Mouse (Mus musculus): ENCODE measurements around the gene Cuta. TPM values are rescaled to one million over a fixed set of nuclear protein-coding genes. Genes with fewer than 3 reads are reported as not detected.
"Not testable (repeated sequence)": the region's sequence is repeated elsewhere in the genome, so short reads cannot be mapped to it uniquely, and the experiment has no call there.

The Cuta gene
- 151 and 153 TPM in 2 replicates for polyA plus RNA-seq (2016; fragmentation: Nextera tagmentation; extraction: Ambion mirVana)

DNA sequence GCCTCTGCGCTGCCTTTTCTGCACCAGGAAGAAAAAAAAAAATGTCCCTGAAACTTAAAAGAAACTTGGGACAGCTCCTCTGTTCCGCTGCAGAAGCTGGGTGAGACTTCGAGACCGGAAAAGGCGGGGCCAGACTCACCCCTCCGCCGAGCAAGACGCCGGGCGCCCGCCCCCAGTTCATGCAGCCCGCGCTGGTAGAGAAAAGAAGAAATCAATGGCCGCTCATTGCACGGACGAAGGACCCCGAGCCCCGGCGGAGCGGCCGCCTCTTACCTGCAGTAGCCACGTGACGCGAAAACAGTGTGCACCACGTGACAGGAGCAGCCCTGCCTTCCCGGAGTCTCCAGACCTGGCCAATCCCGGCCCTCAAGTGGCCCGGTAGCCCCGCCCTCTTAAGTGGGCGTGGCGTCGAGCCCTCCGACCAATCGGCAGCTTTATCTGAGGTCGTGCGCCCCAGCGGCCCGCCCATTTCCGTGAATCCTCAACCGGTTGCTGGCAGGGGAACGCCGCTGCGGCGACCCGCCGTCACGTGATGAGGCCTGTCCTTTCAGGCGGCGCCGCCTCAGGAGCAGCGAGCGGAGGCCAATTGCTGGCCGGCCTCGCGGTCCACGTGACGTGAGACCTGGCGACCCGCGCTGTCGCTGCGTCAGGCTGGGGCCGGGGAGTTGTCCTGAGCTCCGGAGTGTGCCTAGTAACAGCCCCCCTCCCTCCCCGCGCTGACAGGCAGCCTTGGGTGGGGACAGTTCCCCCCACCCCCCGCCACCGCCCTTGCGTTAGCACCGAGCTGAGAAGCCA lies at the start of gene Cuta:
Gene Cuta (minus strand): TSS at position 392 of the 795 bp plus-strand sequence.
- Histone ChIP-seq H3K9ac (peak within 1 kb of the TSS; percentile 78), H3K4me1 (peaks cover 47% of the 10 kb centered on the region), H3K27me3 (replicated peaks) (no peaks in the 10 kb centered on the region), H3K36me3 (peaks cover 28% of the 10 kb centered on the region), H3K4me2 (replicated peaks) (peak within 1 kb of the TSS; percentile 96), H3K4me3 (peak within 1 kb of the TSS; percentile 47), H3K27ac (peak within 1 kb of the TSS; percentile 93), H3K9me3 (no peaks in the 10 kb centered on the region)
- WGBS: under 1% methylated on average over 70 of the region's 70 CpGs
- ATAC-seq (ENCODE audit: low FRiP score, low read depth): peak; percentile 92

DNA sequence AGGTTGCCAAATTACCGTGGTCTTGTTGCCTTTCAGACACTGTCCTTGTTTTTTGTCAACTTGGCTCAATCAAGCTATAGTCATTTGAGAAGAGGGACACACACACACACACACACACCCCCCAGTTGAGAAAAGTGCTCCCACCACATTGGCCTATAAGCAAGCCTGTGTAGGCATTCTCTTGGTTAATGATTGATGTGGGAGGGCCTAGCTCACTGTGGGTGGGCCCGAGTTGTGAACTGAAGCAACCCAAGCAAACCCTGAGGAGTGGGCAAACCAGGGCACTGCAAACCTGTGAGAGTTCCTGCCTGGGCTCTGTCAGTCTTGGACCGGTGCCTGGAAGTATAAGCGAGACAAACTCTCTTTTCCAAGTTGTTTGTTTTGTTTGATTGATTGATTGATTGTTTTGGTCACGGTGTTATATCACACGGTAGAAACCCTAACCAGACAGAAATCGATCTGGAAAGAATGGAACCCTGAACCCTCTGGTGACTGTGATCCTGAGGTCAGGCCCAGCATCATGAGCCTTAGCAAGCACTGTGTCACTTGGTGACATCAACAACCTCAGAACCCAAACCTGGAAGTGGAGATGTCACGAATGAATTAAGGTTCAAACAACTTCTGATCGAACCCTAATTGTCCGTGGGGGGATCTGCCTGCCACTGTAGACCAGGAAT lies 46.3 kb upstream of the Cuta start:
- Histone ChIP-seq H3K4me3 (no peak overlapping the region), H3K4me1 (no peaks in the 10 kb centered on the region), H3K27ac (no peak overlapping the region), H3K9me3 (no peaks in the 10 kb centered on the region), H3K9ac (no peak overlapping the region), H3K27me3 (replicated peaks) (no peaks in the 10 kb centered on the region), H3K4me2 (replicated peaks) (no peak overlapping the region), H3K36me3 (no peaks in the 10 kb centered on the region)
- no peak for ATAC-seq (ENCODE audit: low FRiP score, low read depth)
- 78% methylated on average over 10 of the region's 10 CpGs for WGBS

DNA sequence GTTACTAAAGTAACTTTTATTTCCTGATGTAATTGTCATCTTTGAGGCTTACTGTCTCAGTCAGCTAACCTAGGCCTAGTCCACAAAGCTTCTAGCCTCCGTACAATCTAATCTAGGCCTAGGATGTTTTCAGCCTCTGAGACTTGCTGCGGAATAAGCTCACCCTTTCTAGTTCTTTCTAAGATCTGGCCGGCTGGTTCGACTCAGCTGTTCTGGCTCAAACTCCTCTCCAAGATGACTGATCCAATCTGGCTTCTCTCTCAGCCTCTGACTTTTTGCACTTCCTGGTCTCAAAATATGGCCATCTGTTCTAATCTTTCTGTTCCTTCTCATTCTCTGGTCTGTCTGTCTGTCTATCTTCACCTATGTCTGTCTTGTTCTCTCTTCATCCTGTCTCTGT lies 44.0 kb upstream of the Cuta start:
- Histone ChIP-seq H3K4me1 (no peaks in the 10 kb centered on the region), H3K27me3 (replicated peaks) (no peaks in the 10 kb centered on the region), H3K9ac (no peak overlapping the region), H3K9me3 (no peaks in the 10 kb centered on the region), H3K36me3 (peaks cover 22% of the 10 kb centered on the region), H3K4me3 (no peak overlapping the region), H3K4me2 (replicated peaks) (no peak overlapping the region), H3K27ac (no peak overlapping the region)
- no peak for ATAC-seq (ENCODE audit: low FRiP score, low read depth)
- 98% methylated on average over 4 of the region's 4 CpGs for WGBS

DNA sequence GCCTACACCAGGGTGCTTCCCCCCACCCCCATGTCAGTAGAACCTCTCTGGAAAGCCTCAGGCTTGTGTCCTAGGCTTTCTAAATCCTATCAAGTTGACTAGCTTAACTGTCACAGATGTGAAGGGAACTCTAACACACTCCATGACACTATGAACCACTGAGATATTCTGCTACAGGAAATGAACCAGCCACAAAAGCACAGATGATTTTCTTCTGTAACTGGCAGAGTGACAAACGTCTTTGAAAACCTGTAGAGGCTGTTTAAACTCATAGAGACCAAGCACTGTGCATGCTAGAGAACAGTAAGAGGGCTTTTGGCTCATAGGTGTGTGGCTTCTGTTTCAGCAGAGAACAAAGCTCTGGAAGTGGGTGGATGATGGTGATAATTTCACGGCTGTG lies 41.7 kb upstream of the Cuta start:
- H3K4me2 ChIP-seq (replicated peaks): no peak overlapping the region
- no peak overlapping the region for H3K27ac ChIP-seq
- no peak overlapping the region for H3K4me3 ChIP-seq
- ATAC-seq (ENCODE audit: low FRiP score, low read depth): no peak
- 85% methylated on average over 2 of the region's 2 CpGs for WGBS
- H3K9me3 ChIP-seq: no peaks in the 10 kb centered on the region
- no peaks in the 10 kb centered on the region for H3K27me3 ChIP-seq (replicated peaks)
- H3K4me1 ChIP-seq: peaks cover 6% of the 10 kb centered on the region
- no peak overlapping the region for H3K9ac ChIP-seq
- H3K36me3 ChIP-seq: peaks cover 41% of the 10 kb centered on the region

DNA sequence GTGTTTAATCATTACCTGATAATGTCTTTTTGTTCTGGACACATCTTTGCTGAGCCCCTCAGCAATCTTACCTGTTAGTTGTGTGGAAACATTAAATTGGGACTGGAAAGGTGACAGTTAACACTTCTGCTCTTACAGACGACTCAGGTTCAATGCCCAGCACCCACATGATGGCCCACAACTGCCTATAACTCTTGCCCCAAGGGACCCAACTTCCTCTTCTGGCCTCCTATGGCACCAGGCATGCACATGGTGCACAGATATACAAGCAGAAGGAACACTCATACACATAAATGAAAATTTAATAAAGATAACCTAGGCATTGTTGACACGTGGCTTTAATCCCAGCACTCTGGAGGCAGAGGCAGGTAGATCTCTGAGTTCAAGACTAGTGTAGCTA lies 40.1 kb upstream of the Cuta start:
- Histone ChIP-seq H3K36me3 (peaks cover 57% of the 10 kb centered on the region), H3K4me3 (no peak overlapping the region), H3K9me3 (no peaks in the 10 kb centered on the region), H3K27me3 (replicated peaks) (no peaks in the 10 kb centered on the region), H3K27ac (no peak overlapping the region), H3K4me1 (peaks cover 19% of the 10 kb centered on the region), H3K9ac (no peak overlapping the region), H3K4me2 (replicated peaks) (no peak overlapping the region)
- WGBS: 89% methylated on average over 2 of the region's 2 CpGs
- no peak for ATAC-seq (ENCODE audit: low FRiP score, low read depth)

DNA sequence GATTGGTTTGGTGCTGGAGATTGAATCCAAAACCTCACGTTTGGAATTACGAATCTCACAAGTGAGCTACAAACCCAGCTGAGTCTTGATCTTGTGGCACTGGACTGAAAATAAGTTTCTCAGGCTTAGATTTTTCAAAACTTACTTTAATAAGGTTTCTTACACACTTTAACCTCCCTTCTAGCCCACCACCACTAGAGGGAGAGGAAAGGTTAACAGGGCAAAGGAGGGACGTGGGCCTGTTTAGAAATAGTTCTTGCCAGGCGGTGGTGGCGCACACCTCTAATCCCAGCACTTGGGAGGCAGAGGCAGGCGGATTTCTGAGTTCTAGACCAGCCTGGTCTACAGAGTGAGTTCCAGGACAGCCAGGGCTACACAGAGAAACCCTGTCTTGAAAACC lies 38.0 kb upstream of the Cuta start:
- WGBS: 94% methylated on average over 6 of the region's 6 CpGs
- Histone ChIP-seq H3K4me1 (peaks cover 33% of the 10 kb centered on the region), H3K36me3 (peaks cover 57% of the 10 kb centered on the region)
- not testable (repeated sequence) for H3K9me3 ChIP-seq; ATAC-seq (ENCODE audit: low FRiP score, low read depth); H3K27ac ChIP-seq; H3K4me3 ChIP-seq; H3K9ac ChIP-seq; H3K27me3 ChIP-seq (replicated peaks); H3K4me2 ChIP-seq (replicated peaks)

DNA sequence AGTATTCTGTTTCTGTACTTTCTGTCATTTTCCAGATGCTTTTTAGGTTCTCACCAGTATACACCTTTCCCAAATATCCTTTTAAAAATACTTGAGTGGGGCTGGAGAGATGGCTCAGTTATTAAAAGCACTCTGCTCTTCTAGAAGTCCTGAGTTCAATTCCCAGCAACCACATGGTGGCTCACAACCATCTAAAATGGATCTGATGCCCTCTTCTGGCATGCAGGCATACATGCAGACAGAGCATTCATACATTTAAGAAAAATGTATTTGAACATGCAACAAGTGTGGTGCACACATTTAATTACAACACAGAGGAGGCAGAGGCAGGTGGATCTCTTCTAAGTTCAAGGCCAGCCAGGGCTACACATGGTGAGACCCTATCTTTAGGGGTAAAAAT lies 36.0 kb upstream of the Cuta start:
- H3K36me3 ChIP-seq: peaks cover 60% of the 10 kb centered on the region
- H3K9me3 ChIP-seq: no peaks in the 10 kb centered on the region
- H3K4me2 ChIP-seq (replicated peaks): no peak overlapping the region
- H3K27me3 ChIP-seq (replicated peaks): no peaks in the 10 kb centered on the region
- no peak overlapping the region for H3K4me3 ChIP-seq
- H3K27ac ChIP-seq: no peak overlapping the region
- no peak for ATAC-seq (ENCODE audit: low FRiP score, low read depth)
- no peak overlapping the region for H3K9ac ChIP-seq
- peaks cover 48% of the 10 kb centered on the region for H3K4me1 ChIP-seq

DNA sequence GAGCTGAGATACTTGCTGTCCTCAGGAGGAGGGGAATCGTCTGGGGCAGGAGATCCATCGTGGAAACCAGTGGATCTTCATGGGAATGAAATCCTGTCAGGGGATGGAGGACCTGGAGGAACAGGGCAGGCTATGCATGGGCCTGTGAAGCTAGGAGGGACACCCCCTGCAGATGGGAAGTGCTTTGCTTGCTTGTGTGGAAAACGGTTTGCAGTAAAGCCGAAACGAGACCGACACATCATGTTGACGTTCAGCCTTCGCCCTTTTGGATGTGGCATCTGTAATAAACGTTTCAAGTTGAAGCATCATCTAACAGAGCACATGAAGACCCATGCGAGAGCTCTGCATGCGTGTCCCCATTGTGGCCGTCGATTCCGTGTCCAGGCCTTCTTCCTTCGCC lies 35.2 kb upstream of the Cuta start:
- H3K4me1 ChIP-seq: peaks cover 48% of the 10 kb centered on the region
- no peak for ATAC-seq (ENCODE audit: low FRiP score, low read depth)
- peak overlapping the region; percentile 97; the same call in 1 of the 2 replicates for H3K4me2 ChIP-seq (replicated peaks)
- H3K27me3 ChIP-seq (replicated peaks): no peaks in the 10 kb centered on the region
- 92% methylated on average over 15 of the region's 15 CpGs for WGBS
- H3K4me3 ChIP-seq: no peak overlapping the region
- H3K9ac ChIP-seq: no peak overlapping the region
- no peak overlapping the region for H3K27ac ChIP-seq
- H3K36me3 ChIP-seq: peaks cover 52% of the 10 kb centered on the region
- H3K9me3 ChIP-seq: no peaks in the 10 kb centered on the region

DNA sequence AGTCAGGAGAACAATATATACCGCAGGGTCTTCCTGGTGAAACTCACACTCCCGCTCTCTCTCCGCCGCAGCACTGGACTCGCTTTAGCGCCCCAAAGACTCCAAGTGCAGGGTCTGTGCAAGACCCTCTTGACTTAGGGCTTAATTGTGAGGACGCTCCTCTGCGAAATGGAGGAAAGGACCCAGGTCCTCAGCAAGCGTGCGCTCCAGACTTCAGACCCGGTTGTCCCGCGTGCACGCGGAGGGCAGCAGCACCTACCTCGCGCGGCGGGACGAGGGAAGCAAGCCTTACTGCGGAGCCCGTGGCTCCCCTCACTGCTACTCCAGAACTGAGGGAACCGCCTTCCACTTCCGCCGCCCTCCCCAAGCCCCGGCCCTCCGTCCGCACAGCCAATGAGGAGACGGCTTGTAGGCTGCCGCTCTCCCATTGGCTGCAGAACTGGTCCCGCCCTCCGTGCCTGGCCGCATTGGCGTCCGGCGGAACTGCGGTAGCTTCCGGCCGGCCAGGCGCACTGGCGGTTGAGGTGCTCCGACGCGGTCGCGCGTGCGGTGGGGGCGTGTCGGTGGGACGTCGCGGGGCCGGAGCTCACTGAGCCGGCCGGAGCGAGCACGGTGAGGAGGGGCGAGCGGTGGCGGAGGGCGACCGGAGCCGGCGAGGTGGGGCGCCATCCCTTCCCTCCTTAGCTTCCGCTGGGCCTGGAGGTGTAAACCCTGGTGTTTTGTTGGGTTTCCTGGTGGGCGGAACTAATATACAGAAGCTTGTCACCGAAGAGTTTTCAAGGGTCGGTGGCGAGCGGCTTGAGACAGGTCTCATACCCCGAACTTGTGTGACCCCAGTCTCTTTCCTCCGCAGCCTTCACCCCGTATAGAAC lies 33.6 kb upstream of the Cuta start, which contains the start of gene Zbtb9:
Gene Zbtb9 (plus strand): TSS at position 465 of the 872 bp plus-strand sequence.
- H3K9me3 ChIP-seq: no peaks in the 10 kb centered on the region
- H3K9ac ChIP-seq: peak within 1 kb of the TSS; percentile 84
- peak within 1 kb of the TSS; percentile 86 for H3K4me3 ChIP-seq
- ATAC-seq (ENCODE audit: low FRiP score, low read depth): peak; percentile 98
- peak within 1 kb of the TSS; percentile 59; the same call in 1 of the 2 replicates for H3K27ac ChIP-seq
- peaks cover 42% of the 10 kb centered on the region for H3K36me3 ChIP-seq
- no peaks in the 10 kb centered on the region for H3K27me3 ChIP-seq (replicated peaks)
- peaks cover 48% of the 10 kb centered on the region for H3K4me1 ChIP-seq
- WGBS: under 1% methylated on average over 74 of the region's 75 CpGs
- peak within 1 kb of the TSS; percentile 97 for H3K4me2 ChIP-seq (replicated peaks)

DNA sequence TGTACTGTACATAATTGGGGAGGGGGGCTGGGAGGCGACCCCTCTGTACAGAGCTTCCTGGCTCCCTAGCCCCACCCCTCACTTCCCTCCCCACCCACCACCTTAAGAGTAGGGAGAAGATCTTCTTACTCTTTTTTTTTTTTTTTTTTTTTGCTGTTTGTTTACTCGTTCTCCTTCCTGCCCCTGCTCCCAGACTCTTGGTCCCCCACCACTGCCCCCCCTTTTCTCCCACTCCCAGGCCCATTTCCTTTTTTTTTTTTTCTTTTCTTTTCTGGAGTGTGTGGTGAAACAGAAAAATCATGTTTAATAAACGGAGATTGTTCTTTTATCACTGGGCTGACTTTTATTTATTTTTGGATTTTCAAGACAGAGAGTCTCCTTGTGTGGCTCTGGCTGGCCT lies 32.7 kb upstream of the Cuta start:
- H3K36me3 ChIP-seq: peaks cover 45% of the 10 kb centered on the region
- ATAC-seq (ENCODE audit: low FRiP score, low read depth): no peak
- H3K4me3 ChIP-seq: peak overlapping the region; percentile 86
- H3K9ac ChIP-seq: peak overlapping the region; percentile 84
- peak overlapping the region; percentile 97 for H3K4me2 ChIP-seq (replicated peaks)
- 17% methylated on average over 3 of the region's 3 CpGs for WGBS
- H3K27me3 ChIP-seq (replicated peaks): no peaks in the 10 kb centered on the region
- H3K9me3 ChIP-seq: no peaks in the 10 kb centered on the region
- 0 out of 2 replicates have a peak overlapping the region, but pooled peaks have one; percentile 59 for H3K27ac ChIP-seq
- H3K4me1 ChIP-seq: peaks cover 48% of the 10 kb centered on the region

DNA sequence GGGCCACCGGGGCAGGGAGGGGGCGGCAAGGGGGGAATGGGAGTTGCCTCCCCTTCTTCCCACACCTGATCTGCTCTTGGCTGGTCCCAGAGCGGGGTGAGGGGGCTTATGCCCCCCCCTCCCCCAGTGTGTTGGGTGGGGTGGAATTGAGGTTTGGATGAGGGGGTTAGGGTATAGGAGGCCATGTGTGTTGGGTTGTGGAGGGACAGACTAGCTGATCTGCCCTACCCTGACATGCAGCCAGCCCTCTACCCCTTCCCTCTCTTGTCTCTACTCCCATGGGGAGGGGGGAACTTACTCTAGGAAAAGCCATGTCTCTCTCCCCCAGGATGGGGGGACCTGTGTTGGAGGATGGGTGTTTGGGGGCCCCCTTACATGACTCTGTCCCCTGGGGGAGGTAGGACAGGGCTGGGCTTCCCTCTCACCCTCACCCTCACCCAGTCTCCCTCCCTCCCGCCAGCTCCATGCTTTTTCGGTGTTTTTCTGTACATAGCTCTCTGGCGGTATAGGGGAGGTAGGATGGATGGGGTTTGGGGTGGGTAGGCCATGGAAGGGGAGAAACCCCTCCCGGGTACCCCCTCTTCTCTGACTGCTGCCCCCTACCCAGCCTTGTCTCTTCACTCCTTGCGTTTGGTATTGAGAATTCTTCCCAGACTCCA lies 32.0 kb upstream of the Cuta start:
- H3K4me3 ChIP-seq: no peak overlapping the region
- WGBS: 64% methylated on average over 8 of the region's 8 CpGs
- H3K27me3 ChIP-seq (replicated peaks): no peaks in the 10 kb centered on the region
- H3K9me3 ChIP-seq: no peaks in the 10 kb centered on the region
- no peak overlapping the region; the same call in 1 of the 2 replicates for H3K9ac ChIP-seq
- H3K4me2 ChIP-seq (replicated peaks): peak overlapping the region; percentile 97
- H3K4me1 ChIP-seq: peaks cover 45% of the 10 kb centered on the region
- ATAC-seq (ENCODE audit: low FRiP score, low read depth): no peak
- H3K36me3 ChIP-seq: peaks cover 47% of the 10 kb centered on the region
- no peak overlapping the region for H3K27ac ChIP-seq
